Mouse (Mus musculus) midbrain, embryonic 13.5 days (tissue): ENCODE results near the gene Gstm5. TPM values are rescaled to one million over a fixed set of nuclear protein-coding genes. Genes with fewer than 3 reads are reported as not detected.

Experiments used
- ATAC-seq: fragments of 200-750 bp; cut with Nextera tagmentation; 2 replicates; pipeline ENCODE4 v1.8.0; 2017; ENCODE audit warnings: mild to moderate bottlenecking, moderate TSS enrichment, moderate library complexity
- H3K27ac ChIP-seq: fragments of 300-500 bp; sonication (generic); 2 replicates; pipeline ENCODE4 v1.5.1; 2015; ENCODE audit warnings: inconsistent platforms, mild to moderate bottlenecking, moderate library complexity
- H3K27me3 ChIP-seq: fragments of 300-500 bp; sonication (generic); 2 replicates; pipeline ENCODE4 v1.6.1; 2015; ENCODE audit warnings: mild to moderate bottlenecking, inconsistent platforms
- H3K36me3 ChIP-seq: fragments of 300-500 bp; sonication (generic); 2 replicates; pipeline ENCODE4 v1.6.1; 2015; ENCODE audit warnings: mild to moderate bottlenecking, inconsistent platforms
- H3K4me1 ChIP-seq: fragments of 300-500 bp; sonication (generic); replicated peaks from 2 replicates; pipeline ENCODE4 v1.6.1; 2015; ENCODE audit warnings: inconsistent platforms
- H3K4me2 ChIP-seq: fragments of 300-500 bp; sonication (generic); replicated peaks from 2 replicates; pipeline ENCODE4 v1.6.1; 2015; ENCODE audit warnings: moderate library complexity, mild to moderate bottlenecking, inconsistent platforms
- H3K4me3 ChIP-seq: fragments of 300-500 bp; sonication (generic); replicated peaks from 2 replicates; pipeline ENCODE4 v1.5.1; 2015; ENCODE audit warnings: mild to moderate bottlenecking, inconsistent platforms
- H3K9ac ChIP-seq: fragments of 300-500 bp; sonication (generic); replicated peaks from 2 replicates; pipeline ENCODE4 v1.6.1; 2015; ENCODE audit warnings: mild to moderate bottlenecking, inconsistent platforms
- H3K9me3 ChIP-seq: fragments of 300-500 bp; sonication (generic); 2 replicates; pipeline ENCODE4 v1.6.1; 2016; ENCODE audit warnings: mild to moderate bottlenecking, inconsistent platforms
- WGBS: fragments of 180-500 bp; shearing (Covaris S2); methylation state at CpG from one replicate; pipeline ENCODE4 v1.1.7; 2015; 5-methylcytosine and 5-hydroxymethylcytosine counted together
- polyA plus RNA-seq: library from polyadenylated mRNA; unstranded; fragments of >200 nt; fragmentation: Nextera tagmentation; extraction: Ambion mirVana; gene quantifications from 2 replicates; pipeline ENCODE4 v1.2.1, GENCODE M21; 2015

The Gstm5 gene
- polyA plus RNA-seq, 1 experiment from 2014 or later = 236 TPM

DNA sequence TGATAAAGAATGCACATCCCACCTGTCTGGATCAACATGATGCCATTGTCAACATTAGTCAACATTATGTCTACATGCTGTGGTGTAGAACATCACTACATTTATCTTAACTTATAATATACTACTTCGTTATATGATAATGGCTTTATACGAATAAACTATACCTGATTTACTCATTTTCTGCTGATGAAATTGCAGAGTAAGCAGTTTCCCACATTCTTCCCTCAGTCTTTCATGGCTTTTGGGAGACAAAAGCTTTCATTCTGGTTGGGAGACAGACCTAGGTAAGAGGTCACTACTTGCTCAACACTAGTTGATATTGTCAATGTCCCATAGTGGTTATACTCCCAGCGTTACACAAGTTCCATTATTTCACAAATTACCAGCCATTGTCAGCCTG lies 29.7 kb downstream of the Gstm5 start:
- H3K36me3 ChIP-seq = no peaks in the 10 kb centered on the region
- no peaks in the 10 kb centered on the region for H3K9me3 ChIP-seq
- H3K4me2 ChIP-seq = no peak overlapping the region
- peaks cover 16% of the 10 kb centered on the region for H3K4me1 ChIP-seq
- H3K27me3 ChIP-seq = no peaks in the 10 kb centered on the region
- no peak overlapping the region for H3K27ac ChIP-seq
- no peak overlapping the region for H3K9ac ChIP-seq
- H3K4me3 ChIP-seq = no peak overlapping the region
- no peak for ATAC-seq
- 90% methylated on average over 3 of the region's 3 CpGs for WGBS

- H3K27me3 ChIP-seq = no peaks in the 10 kb centered on the region
- no peak overlapping the region for H3K9ac ChIP-seq
- no peaks in the 10 kb centered on the region for H3K9me3 ChIP-seq
- ATAC-seq = no peak
- no peak overlapping the region for H3K27ac ChIP-seq
- H3K4me2 ChIP-seq = no peak overlapping the region
- H3K4me3 ChIP-seq = no peak overlapping the region
- no peaks in the 10 kb centered on the region for H3K36me3 ChIP-seq
- H3K4me1 ChIP-seq = peaks cover 31% of the 10 kb centered on the region
- WGBS = 66% methylated on average over 3 of the region's 3 CpGs
Measured at GRCm38 (mm10) chr3:107927841-107928240, 32.2 kb downstream of the Gstm5 start.

DNA sequence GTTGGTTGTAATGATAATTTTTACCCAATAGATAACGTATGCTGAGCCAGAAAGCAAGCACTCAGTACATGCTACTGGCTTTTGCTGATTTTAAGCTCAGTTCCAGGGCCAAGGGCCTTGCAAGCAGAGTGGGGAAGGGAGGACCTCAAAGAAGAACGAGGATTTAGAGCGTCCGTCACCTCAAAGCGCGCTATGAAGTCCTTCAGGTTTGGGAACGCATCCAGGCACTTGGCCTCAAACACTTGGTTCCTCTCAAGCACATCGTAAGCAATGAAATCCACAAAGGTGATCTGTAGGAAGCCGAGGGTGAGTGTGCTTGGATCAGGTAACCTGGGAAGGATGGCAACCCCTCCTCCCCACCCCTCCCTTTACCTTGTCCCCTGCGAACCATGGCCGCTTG lies 33.1 kb downstream of the Gstm5 start:
- Histone ChIP-seq H3K36me3 (no peaks in the 10 kb centered on the region), H3K4me1 (peaks cover 31% of the 10 kb centered on the region), H3K4me2 (no peak overlapping the region), H3K4me3 (no peak overlapping the region), H3K27ac (no peak overlapping the region), H3K27me3 (no peaks in the 10 kb centered on the region), H3K9ac (no peak overlapping the region), H3K9me3 (no peaks in the 10 kb centered on the region)
- 89% methylated on average over 11 of the region's 11 CpGs for WGBS
- ATAC-seq = no peak

GRCm38 (mm10) chr3:107929243-107929642 lies 33.6 kb downstream of the Gstm5 start:
- no peaks in the 10 kb centered on the region for H3K36me3 ChIP-seq
- 85% methylated on average over 4 of the region's 4 CpGs for WGBS
- no peak overlapping the region for H3K4me3 ChIP-seq
- no peak overlapping the region for H3K9ac ChIP-seq
- peaks cover 31% of the 10 kb centered on the region for H3K4me1 ChIP-seq
- no peak overlapping the region for H3K27ac ChIP-seq
- no peak for ATAC-seq
- no peak overlapping the region for H3K4me2 ChIP-seq
- H3K27me3 ChIP-seq = no peaks in the 10 kb centered on the region
- no peaks in the 10 kb centered on the region for H3K9me3 ChIP-seq

DNA sequence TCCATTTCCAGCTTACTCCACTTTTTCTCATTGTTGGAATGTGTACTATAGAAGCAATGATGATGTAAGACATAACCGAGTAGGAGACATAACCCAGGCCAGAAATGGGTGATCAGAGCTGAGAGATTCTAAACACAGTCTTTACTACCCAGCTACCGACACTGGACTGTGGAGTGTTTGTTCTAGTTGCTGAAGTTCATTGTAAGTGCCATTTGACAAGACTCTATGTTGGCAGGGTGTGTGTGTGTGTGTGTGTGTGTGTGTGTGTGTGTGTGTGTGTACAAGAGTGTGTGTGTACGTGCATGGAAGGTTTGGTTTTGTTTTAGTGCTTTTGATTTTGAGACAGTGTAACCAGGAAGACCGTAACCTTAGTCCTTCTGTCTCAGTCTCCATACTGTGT lies 34.1 kb downstream of the Gstm5 start:
- no peak for ATAC-seq
- no peaks in the 10 kb centered on the region for H3K27me3 ChIP-seq
- 91% methylated on average over 4 of the region's 4 CpGs for WGBS
- no peak overlapping the region for H3K4me2 ChIP-seq
- no peak overlapping the region for H3K9ac ChIP-seq
- H3K36me3 ChIP-seq = no peaks in the 10 kb centered on the region
- H3K9me3 ChIP-seq = no peaks in the 10 kb centered on the region
- H3K4me3 ChIP-seq = no peak overlapping the region
- no peak overlapping the region for H3K27ac ChIP-seq
- peaks cover 31% of the 10 kb centered on the region for H3K4me1 ChIP-seq

- no peak for ATAC-seq
- 53% methylated on average over 2 of the region's 2 CpGs for WGBS
- H3K27ac ChIP-seq = peak overlapping the region; percentile 86
- peak overlapping the region; percentile 40 for H3K9ac ChIP-seq
- peak overlapping the region; percentile 28 for H3K4me3 ChIP-seq
- peak overlapping the region; percentile 48 for H3K4me2 ChIP-seq
- H3K27me3 ChIP-seq = no peaks in the 10 kb centered on the region
- no peaks in the 10 kb centered on the region for H3K9me3 ChIP-seq
- peaks cover 31% of the 10 kb centered on the region for H3K4me1 ChIP-seq
- H3K36me3 ChIP-seq = no peaks in the 10 kb centered on the region
Measured at GRCm38 (mm10) chr3:107931134-107931533, 35.5 kb downstream of the Gstm5 start.

- Histone ChIP-seq H3K27ac (peak within 1 kb of the TSS; percentile 86), H3K9ac (peak within 1 kb of the TSS; percentile 40), H3K4me3 (peak within 1 kb of the TSS; percentile 28), H3K4me1 (peaks cover 31% of the 10 kb centered on the region), H3K9me3 (no peaks in the 10 kb centered on the region), H3K36me3 (no peaks in the 10 kb centered on the region), H3K4me2 (peak within 1 kb of the TSS; percentile 48), H3K27me3 (no peaks in the 10 kb centered on the region)
- under 1% methylated on average over 10 of the region's 10 CpGs for WGBS
- ATAC-seq = peak; percentile 99
Measured at GRCm38 (mm10) chr3:107931670-107932069, 36.0 kb downstream of the Gstm5 start, which contains the start of gene Gstm7. Gene Gstm7 (minus strand): TSS chr3:107931817.

DNA sequence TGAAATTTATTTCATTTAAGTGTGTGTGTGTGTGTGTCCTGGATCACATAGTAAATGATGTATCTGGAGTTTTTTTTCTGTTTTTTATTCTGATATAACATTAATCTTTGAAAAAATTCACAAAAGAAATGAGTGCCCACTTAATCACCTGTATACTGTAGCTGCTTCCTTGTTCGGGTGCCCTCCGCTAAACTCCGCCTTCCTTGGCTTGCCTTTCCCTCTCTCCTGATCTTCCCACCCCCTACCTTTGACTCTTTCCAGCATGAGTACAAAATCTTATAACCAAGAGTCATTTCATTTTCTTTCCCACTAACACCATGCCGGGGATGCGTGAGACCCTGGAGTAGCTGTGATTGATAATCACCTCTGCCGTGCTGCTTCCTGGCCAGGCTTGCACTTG lies 36.5 kb downstream of the Gstm5 start:
- Histone ChIP-seq H3K9ac (no peak overlapping the region), H3K27me3 (no peaks in the 10 kb centered on the region), H3K27ac (no peak overlapping the region; the same call in 1 of the 2 replicates), H3K4me3 (no peak overlapping the region), H3K4me1 (peaks cover 31% of the 10 kb centered on the region), H3K36me3 (no peaks in the 10 kb centered on the region), H3K9me3 (no peaks in the 10 kb centered on the region), H3K4me2 (no peak overlapping the region)
- WGBS = 81% methylated on average over 6 of the region's 6 CpGs
- peak; percentile 10; the same call in 1 of the 2 replicates for ATAC-seq

- no peak overlapping the region for H3K27ac ChIP-seq
- ATAC-seq = no peak
- H3K4me1 ChIP-seq = peaks cover 25% of the 10 kb centered on the region
- no peak overlapping the region for H3K4me2 ChIP-seq
- H3K27me3 ChIP-seq = no peaks in the 10 kb centered on the region
- 94% methylated on average over 3 of the region's 3 CpGs for WGBS
- no peaks in the 10 kb centered on the region for H3K9me3 ChIP-seq
- H3K4me3 ChIP-seq = no peak overlapping the region
- H3K36me3 ChIP-seq = no peaks in the 10 kb centered on the region
- H3K9ac ChIP-seq = no peak overlapping the region
Measured at GRCm38 (mm10) chr3:107935268-107935667, 39.6 kb downstream of the Gstm5 start.

DNA sequence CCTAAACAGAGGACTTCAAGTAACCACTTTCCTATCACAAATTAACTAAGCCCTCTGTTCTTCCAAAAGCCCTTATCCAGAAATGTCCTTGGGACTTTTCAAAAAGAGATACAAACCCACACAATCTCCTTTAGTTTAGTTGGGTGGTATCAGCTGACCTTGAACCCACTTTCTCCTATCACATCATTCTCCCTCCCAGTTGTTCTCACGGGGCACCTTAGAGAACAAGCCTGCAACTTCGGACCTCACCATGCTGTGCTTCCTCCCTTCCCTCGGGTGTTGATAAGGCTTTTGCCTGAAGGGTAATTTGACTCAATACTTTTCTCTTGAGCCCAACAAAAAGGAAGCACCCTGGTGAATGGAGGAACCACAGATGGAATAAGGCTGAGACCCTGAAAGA lies 40.3 kb downstream of the Gstm5 start:
- H3K9ac ChIP-seq = no peak overlapping the region
- H3K27ac ChIP-seq = no peak overlapping the region
- peaks cover 18% of the 10 kb centered on the region for H3K4me1 ChIP-seq
- no peaks in the 10 kb centered on the region for H3K36me3 ChIP-seq
- H3K4me2 ChIP-seq = no peak overlapping the region
- no peaks in the 10 kb centered on the region for H3K27me3 ChIP-seq
- H3K9me3 ChIP-seq = no peaks in the 10 kb centered on the region
- no peak for ATAC-seq
- 74% methylated on average over 3 of the region's 3 CpGs for WGBS
- H3K4me3 ChIP-seq = no peak overlapping the region

DNA sequence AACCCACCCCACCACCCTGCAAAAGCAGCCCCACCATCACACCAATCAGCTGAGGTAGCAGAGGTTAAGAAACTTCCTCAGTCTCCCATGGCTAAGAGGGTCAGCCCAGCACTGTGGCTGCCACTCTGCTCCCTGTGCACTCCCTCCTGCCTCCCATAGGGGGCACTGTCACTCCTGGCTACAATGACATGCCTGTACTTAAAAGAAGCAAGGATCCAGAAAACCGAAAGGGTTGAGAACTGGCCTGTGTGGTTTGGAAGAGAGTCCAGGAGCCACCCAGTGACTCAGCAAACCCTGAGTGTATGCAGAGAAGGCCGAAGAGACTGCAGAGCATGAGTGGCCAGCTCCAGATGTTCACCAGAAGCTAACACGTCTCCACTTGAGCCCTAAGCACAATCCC lies 43.8 kb downstream of the Gstm5 start:
- 39% methylated on average over 3 of the region's 3 CpGs for WGBS
- Histone ChIP-seq H3K27me3 (no peaks in the 10 kb centered on the region), H3K4me2 (no peak overlapping the region), H3K9me3 (no peaks in the 10 kb centered on the region), H3K4me3 (no peak overlapping the region), H3K9ac (no peak overlapping the region), H3K27ac (no peak overlapping the region), H3K4me1 (peaks cover 23% of the 10 kb centered on the region), H3K36me3 (no peaks in the 10 kb centered on the region)
- no peak for ATAC-seq

GRCm38 (mm10) chr3:107939830-107940229 lies 44.2 kb downstream of the Gstm5 start:
- Histone ChIP-seq H3K9ac (no peak overlapping the region), H3K4me3 (no peak overlapping the region), H3K27me3 (no peaks in the 10 kb centered on the region), H3K36me3 (no peaks in the 10 kb centered on the region), H3K4me1 (peaks cover 23% of the 10 kb centered on the region), H3K9me3 (no peaks in the 10 kb centered on the region), H3K4me2 (no peak overlapping the region), H3K27ac (no peak overlapping the region)
- WGBS = 54% methylated on average over 4 of the region's 4 CpGs
- ATAC-seq = no peak

- H3K9me3 ChIP-seq = no peaks in the 10 kb centered on the region
- 81% methylated on average over 7 of the region's 7 CpGs for WGBS
- H3K4me3 ChIP-seq = no peak overlapping the region
- no peak overlapping the region for H3K27ac ChIP-seq
- H3K4me2 ChIP-seq = no peak overlapping the region
- H3K36me3 ChIP-seq = no peaks in the 10 kb centered on the region
- no peak for ATAC-seq
- no peaks in the 10 kb centered on the region for H3K27me3 ChIP-seq
- peaks cover 23% of the 10 kb centered on the region for H3K4me1 ChIP-seq
- H3K9ac ChIP-seq = no peak overlapping the region
Measured at GRCm38 (mm10) chr3:107940524-107940923, 44.9 kb downstream of the Gstm5 start.
